Mouse (Mus musculus) thymus, postnatal 14 days (tissue): ENCODE measurements around the gene Cux2.

Source experiments
- DNase-seq: peaks from one replicate; pipeline ENCODE4 v3.0.0; 2021

Cux2 gene

GRCm38 (mm10) chr5:121961256-121961655, 88.6 kb downstream of the Cux2 start:
- no peak for DNase-seq

- DNase-seq, result no peak
Observed at GRCm38 (mm10) chr5:121959688-121960087, 90.2 kb downstream of the Cux2 start.

GRCm38 (mm10) chr5:121958551-121958950, 91.4 kb downstream of the Cux2 start:
- DNase-seq, result no peak

GRCm38 (mm10) chr5:121955806-121956205, 94.1 kb downstream of the Cux2 start:
- no peak for DNase-seq

- no peak for DNase-seq
Observed at GRCm38 (mm10) chr5:121950175-121950574, 99.7 kb downstream of the Cux2 start.

GRCm38 (mm10) chr5:121949050-121949443, 100.9 kb downstream of the Cux2 start:
- no peak for DNase-seq

GRCm38 (mm10) chr5:121948302-121949049, 101.4 kb downstream of the Cux2 start:
- DNase-seq, result no peak

GRCm38 (mm10) chr5:121946657-121947245, 103.2 kb downstream of the Cux2 start:
- DNase-seq, result no peak

- DNase-seq, result peak; percentile 46
Observed at GRCm38 (mm10) chr5:121945819-121946218, 104.1 kb downstream of the Cux2 start.

- DNase-seq, result no peak
Observed at GRCm38 (mm10) chr5:121944021-121944790, 105.7 kb downstream of the Cux2 start.

GRCm38 (mm10) chr5:121943472-121943871, 106.4 kb downstream of the Cux2 start:
- peak; percentile 17 for DNase-seq

GRCm38 (mm10) chr5:121938065-121938849, 111.6 kb downstream of the Cux2 start:
- no peak for DNase-seq

GRCm38 (mm10) chr5:121930261-121930660, 119.6 kb downstream of the Cux2 start:
- no peak for DNase-seq

- no peak for DNase-seq
Observed at GRCm38 (mm10) chr5:121928362-121929000, 121.4 kb downstream of the Cux2 start.

- peak; percentile 9 for DNase-seq
Observed at GRCm38 (mm10) chr5:121926543-121926814, 123.4 kb downstream of the Cux2 start.

- DNase-seq, result no peak
Observed at GRCm38 (mm10) chr5:121925751-121926542, 124.0 kb downstream of the Cux2 start.

GRCm38 (mm10) chr5:121925291-121925690, 124.6 kb downstream of the Cux2 start:
- no peak for DNase-seq

- no peak for DNase-seq
Observed at GRCm38 (mm10) chr5:121924423-121924822, 125.5 kb downstream of the Cux2 start.

GRCm38 (mm10) chr5:121922942-121923826, 126.7 kb downstream of the Cux2 start:
- DNase-seq, result no peak

- DNase-seq, result no peak
Observed at GRCm38 (mm10) chr5:121919216-121919615, 130.7 kb downstream of the Cux2 start.

GRCm38 (mm10) chr5:121916813-121917212, 133.1 kb downstream of the Cux2 start:
- no peak for DNase-seq
